Mouse (Mus musculus): ENCODE data around the gene Tmc5.

- TF ChIP-seq CTCF (IDR thresholded peaks at IDR 0.05; ENCODE audit: low read depth, low read length): no peak
- no peak for TF ChIP-seq POLR2AphosphoS5 (IDR thresholded peaks at IDR 0.05; ENCODE audit: insufficient replicate concordance, low read depth, low read length)
- no peak for TF ChIP-seq GATA1 (IDR thresholded peaks at IDR 0.05; ENCODE audit: borderline replicate concordance, low read length)
These were observed 14.8 kb downstream of the Tmc5 start for GRCm38 (mm10) chr7:118611933-118612332.
